Mouse (Mus musculus): ENCODE measurements around the gene Olfr368.

The Olfr368 gene

DNA sequence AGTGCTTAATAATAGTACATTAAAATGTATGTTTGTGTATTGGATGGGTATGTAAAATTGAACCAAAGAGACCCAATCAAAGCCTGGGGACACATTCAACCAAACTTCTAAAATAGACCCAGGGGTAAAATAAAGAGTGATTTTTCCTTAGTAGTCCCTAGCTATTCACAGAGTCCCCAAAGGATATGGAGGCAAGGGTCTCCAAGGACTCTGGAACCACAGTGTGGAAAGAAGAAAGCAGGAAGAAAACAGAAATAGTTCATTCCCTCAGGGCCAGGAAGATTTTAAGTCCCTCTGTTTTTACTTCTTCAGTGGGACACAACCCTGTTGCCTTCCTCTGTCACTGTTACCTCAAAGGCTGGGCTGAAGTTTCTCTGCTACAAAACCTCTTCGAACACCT lies at the start of gene Olfr368:
TSS of gene Olfr368 (plus strand) at position 301 of the 400 bp plus-strand sequence.
- in situ Hi-C loops (cut with MboI; ENCODE audit: unreplicated experiment in 2 of 2): loop anchor here (25.0 kb wide), 4 partner anchors 1036 to 1764 kb away; partner anchors contain the start of gene Dab2ip (in 1 of the 2)

DNA sequence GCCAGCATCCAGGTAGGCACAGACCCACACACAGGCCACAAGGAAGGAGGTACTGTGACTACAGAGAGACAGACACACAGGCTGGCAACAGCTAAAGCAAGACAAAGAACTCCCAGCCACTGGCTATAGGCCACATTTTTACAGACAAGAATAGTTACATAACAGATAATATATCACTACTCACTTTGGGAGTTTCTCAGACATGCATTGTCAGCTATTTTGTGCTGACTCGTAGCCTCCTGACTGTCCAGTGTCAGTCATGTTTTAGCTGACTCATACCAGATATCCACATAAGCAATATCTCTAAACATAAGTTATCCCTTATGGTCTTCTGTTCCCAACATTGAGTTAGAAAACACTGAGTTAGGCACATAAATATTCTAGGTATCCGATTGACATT lies 7.0 kb downstream of the Olfr368 start:
- in situ Hi-C loops (cut with MboI; ENCODE audit: unreplicated experiment in 2 of 2): loop anchor here (10.0 to 25.0 kb wide), 7 partner anchors 1029 to 1771 kb away; partner anchors contain the start of gene Dab2ip (in 1 of the 2)

DNA sequence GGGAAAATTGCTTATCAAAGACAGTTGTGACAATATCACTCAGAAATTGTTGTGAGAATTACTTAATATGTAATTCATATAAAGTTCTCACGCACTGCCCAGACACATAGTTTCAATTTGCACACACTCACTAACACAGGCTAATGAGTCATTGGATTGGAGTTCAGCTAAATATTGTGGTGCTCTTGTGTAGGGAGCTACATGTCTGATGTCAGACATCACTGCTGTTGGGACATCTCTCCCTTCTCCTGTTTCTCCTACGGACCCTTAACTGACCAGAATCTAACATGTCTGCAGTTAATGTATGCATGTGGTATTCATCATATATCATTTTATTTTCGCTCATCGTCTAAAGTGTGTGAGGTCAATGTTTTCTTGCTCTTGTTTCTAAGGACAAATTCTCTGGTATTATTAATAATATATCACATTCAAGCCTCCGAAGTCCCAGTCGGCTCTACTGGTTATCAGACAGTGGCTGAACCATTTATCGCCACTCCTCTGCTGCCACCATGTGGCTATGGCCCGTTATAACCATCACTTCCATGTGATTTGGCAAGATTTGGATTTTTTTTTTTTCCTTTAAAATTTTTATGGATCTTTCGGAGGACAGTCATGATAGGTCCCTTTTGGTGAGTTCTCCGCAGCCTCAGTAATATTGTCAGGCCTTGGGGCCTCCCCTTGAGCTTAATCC lies 12.3 kb downstream of the Olfr368 start:
- in situ Hi-C loops (cut with MboI; ENCODE audit: unreplicated experiment in 2 of 2): loop anchor here (10.0 to 25.0 kb wide), 7 partner anchors 1024 to 1776 kb away; partner anchors contain the start of gene Dab2ip (in 1 of the 2)

DNA sequence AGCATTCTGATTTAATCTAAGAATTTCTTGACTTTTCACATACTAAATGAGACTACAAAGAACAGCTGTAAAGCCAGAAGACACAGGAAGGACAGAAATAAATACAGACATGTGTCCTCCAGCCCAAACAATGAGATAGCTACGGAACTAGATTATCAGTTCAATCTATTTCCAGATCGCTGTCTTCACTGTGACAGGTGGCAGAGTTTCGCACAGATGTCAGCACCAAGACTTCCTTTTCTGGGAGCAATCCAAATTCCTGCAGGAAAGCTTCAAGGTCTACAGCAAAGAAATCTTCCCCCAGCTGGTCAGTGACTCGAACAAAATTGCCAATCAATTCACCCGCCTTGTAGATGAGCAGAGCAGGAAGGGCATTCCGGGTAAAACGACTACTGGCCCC lies 25.4 kb downstream of the Olfr368 start:
- in situ Hi-C loops (cut with MboI; ENCODE audit: unreplicated experiment in 2 of 2): loop anchor here (25.0 kb wide), 3 partner anchors 836 to 1661 kb away; partner anchors contain the start of genes Arpc5l (in 1 of the 2), Psmb7 (in 1 of the 2) and Rpl35 (in 1 of the 2)

DNA sequence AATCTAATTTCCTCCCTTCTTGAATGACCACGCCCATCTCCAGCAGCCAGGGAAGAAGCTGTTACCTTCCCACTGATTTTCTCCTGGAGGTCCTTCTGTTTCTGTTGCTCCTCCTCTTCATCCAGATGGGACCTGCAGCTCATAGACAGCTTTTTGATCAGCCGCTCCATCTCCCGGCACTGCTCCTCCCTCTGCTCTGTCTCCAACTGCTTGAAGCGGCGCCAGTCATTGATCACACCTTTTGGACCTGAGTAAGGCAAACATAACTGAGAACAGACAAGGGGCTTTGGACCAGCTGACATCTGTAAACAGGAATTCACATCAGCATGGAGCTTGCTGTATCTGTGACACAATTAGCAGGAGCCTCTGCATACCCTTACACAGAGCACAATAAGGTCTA lies 29.3 kb downstream of the Olfr368 start:
- in situ Hi-C loops (cut with MboI; ENCODE audit: unreplicated experiment in 2 of 2): loop anchor here (25.0 kb wide), 3 partner anchors 832 to 1657 kb away; partner anchors contain the start of genes Arpc5l (in 1 of the 2), Psmb7 (in 1 of the 2) and Rpl35 (in 1 of the 2)

DNA sequence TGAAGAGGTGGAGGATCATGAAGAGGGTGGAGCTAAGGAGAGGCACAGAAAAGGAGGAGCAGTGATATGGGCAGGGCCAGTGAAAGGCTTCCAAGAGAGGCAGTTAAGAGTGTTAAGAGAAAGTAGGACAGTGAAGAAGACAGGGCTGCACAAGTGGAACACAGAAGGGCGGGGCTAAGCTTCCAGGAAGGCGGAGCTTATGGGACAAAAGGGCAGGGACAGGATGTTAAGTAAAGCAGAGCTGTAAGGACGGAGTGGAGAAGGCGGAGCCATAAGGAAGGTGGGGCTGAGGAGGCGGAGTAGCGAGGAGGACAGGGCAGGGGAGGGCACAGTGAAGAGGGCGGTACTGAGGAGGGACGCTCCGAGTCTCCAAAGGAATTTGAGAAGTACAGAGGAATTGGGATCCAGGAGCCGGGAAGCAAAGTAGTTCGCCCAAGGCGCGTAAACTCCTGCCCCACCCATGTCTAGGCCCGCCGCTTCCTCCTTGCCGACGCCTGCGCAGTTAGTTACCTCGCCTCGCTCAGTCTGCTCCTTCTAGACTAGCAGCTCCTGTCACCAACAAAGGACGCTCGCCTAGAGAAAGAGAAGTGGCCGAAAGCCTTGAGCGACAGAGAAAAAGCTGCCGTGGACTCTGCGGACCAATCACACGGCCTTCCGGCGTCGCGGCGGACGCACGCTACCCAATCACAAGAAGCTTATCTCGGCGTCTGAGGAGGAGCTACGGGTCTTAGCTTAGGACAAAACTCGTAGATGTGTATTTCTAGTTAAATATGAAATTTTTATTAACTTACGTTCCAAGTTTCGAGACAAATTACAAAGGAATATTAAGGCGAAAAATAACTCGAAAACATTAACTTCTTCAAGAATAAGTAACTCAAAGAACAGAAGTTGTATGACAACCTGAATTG lies 32.6 kb downstream of the Olfr368 start, which contains the start of gene Pdcl:
TSS of gene Pdcl (minus strand) at position 700 of the 908 bp plus-strand sequence.
- in situ Hi-C loops (cut with MboI; ENCODE audit: unreplicated experiment in 2 of 2): loop anchor here (25.0 kb wide), 3 partner anchors 828 to 1653 kb away; partner anchors contain the start of genes Arpc5l (in 1 of the 2), Psmb7 (in 1 of the 2) and Rpl35 (in 1 of the 2)

DNA sequence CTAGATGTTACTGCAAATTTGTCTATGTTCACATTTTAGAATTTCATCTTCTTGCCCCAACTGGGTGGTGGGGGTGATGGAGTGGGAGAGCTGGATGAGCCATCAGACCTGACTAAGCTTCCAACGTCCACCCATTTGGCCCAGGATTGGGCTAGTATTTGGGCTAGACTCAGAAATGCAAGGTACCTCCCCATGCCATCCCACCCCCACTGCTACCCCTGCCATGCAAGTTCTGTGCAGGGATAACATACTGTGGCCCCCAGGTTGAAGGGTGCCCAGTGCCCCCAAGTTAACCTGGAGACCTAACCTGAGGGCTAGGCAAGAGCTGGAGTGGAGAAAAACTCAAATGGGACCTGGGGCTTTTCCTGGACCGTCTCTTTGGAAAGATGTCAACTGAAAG lies 33.6 kb downstream of the Olfr368 start:
- in situ Hi-C loops (cut with MboI; ENCODE audit: unreplicated experiment in 2 of 2): loop anchor here (25.0 kb wide), 3 partner anchors 827 to 1652 kb away; partner anchors contain the start of genes Arpc5l (in 1 of the 2), Psmb7 (in 1 of the 2) and Rpl35 (in 1 of the 2)

DNA sequence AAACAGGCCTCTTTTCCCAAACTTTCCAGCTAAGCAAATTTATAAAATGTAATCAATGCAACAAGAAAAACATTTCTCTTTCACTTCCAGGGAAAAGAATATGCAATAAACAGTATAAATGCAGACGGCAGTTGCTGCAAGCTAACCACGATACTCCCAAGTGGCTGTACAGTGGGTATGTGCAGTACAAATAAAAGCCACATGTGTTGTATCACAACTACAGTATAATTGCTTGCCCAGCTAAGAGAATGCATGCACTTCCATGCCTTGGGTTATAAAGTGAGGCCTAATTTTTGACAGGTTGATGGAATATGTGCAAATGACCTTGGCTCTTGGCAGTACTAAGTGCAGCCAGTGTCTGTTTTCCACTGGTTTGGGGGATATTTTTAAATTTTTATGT lies 44.3 kb downstream of the Olfr368 start:
- in situ Hi-C loops (cut with MboI; ENCODE audit: unreplicated experiment in 2 of 2): loop anchor here (25.0 kb wide), 3 partner anchors 817 to 1642 kb away; partner anchors contain the start of genes Arpc5l (in 1 of the 2), Psmb7 (in 1 of the 2) and Rpl35 (in 1 of the 2)

DNA sequence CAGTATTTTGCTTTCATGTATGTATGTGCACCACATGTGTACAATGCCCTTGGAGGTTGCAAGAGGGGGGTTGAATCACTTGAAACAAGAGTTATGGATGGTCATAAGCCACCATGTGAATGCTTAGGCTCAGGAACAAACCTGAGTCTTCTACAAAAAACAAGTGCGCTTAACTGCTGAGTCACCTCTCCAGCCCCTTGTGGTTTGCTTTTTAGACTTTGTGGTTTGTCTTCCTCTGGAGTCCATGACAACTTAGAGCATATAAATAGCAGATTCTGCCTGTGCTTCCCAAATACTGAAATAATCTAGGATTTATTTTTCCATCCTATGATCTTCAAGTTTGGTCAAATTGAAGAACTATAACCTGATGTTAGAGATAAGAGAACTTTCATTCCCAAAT lies 49.7 kb downstream of the Olfr368 start:
- in situ Hi-C loops (cut with MboI; ENCODE audit: unreplicated experiment in 2 of 2): loop anchor here (25.0 kb wide), 1 partner anchor 236 kb away; no protein-coding TSS in a partner anchor

DNA sequence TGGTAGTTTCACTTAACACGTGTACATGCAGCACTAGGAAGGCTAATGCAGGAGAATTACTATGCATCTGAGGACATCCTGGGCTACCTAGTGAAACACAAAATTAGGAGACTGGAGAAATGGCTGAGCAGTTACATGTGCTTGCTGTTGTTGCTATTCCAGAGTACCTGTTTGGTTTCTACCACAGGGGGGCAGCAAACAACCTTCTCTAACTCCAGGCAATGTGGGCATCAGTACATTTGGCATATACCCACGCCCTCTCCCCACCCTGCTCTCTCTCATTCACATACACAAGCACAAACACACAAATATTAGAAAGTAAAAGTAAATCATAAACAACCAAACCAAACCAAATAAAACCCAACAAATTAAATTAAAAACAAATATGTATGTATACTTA lies 53.9 kb downstream of the Olfr368 start:
- in situ Hi-C loops (cut with MboI; ENCODE audit: unreplicated experiment in 2 of 2): loop anchor here (5.0 to 25.0 kb wide), 3 partner anchors 107 to 392 kb away; no protein-coding TSS in a partner anchor

Measured in v-Abl transformed pro-B cells (cell line).